Mouse (Mus musculus): ENCODE measurements at regions not wholly inside any gene's neighbourhood (a gene's known extent, or its start where the extent isn't known, plus 50 kb on each side); places are given as distances from the start of the nearest gene placed in this dataset.
"Not testable (repeated sequence)": the region's sequence is repeated elsewhere in the genome, so short reads cannot be mapped to it uniquely, and the experiment has no call there.

DNA sequence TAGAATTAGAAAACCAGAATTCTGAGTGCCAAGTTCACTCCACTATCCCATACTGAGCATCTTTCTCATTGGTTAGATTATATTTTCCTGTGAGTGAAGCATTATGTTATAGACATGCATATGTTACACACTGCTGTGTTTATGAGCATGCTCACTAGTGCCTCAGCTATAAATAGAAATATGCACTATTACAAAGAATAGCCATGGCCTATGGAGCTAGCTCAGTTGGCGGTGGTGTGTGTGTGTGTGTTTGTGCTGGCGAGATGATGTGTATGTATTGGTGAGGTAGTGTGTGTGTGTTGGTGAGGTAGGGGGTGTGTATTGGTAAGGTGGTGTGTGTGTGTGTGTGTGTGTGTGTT, 106.2 kb downstream of the Sec31a start:
- no peaks in the 10 kb centered on the region for H3K9me3 ChIP-seq (replicated peaks)
- no peak for ATAC-seq (ENCODE audit: insufficient number of reproducible peaks, low FRiP score, low TSS enrichment, low read depth)
- no peaks in the 10 kb centered on the region for H3K36me3 ChIP-seq
- no peaks in the 10 kb centered on the region for H3K27me3 ChIP-seq
- H3K4me2 ChIP-seq (replicated peaks): no peak overlapping the region
- H3K9ac ChIP-seq: no peak overlapping the region
- H3K27ac ChIP-seq (replicated peaks): no peak overlapping the region
- 88% methylated on average over 2 of the region's 2 CpGs for WGBS
- no peaks in the 10 kb centered on the region for H3K4me1 ChIP-seq
- no peak overlapping the region for H3K4me3 ChIP-seq (replicated peaks)

DNA sequence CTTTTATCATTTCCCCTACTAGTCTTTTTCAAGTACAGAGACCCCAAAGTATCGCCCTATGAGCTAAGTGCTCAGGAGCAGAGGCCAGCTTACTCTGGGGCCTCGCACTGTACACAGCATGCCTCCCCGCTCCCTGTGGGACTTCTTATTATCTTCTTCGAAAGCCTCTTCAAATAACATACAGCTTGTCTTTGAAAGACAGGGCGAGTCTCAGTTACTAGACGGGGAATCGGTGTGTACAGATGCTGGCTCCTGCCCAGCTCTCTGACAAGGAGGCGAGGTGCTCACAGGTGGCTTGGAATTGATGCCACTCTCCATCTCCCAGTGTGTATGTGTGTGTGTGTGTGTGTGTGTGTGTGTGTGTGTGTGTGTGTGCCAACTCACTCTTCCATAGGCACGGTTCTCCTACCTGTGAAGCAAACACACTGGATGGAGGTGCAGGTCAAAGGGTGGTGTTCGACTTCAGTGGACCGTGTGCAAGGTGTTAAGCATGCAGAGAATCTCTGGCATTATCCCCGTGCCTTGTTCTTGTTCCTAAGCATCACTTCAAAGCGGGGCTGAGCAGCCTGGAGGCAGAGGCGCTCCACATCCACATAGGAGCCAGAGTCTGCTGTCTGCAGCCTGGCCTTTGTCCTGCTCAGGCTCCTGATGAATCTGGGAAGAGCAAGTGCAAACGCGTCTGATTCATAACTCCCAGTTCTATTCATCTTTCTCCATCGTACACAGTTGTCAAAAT, 106.8 kb downstream of the Sec31a start:
- no peaks in the 10 kb centered on the region for H3K27me3 ChIP-seq
- no peak overlapping the region for H3K4me3 ChIP-seq (replicated peaks)
- no peak overlapping the region for H3K9ac ChIP-seq
- no peaks in the 10 kb centered on the region for H3K36me3 ChIP-seq
- ATAC-seq (ENCODE audit: insufficient number of reproducible peaks, low FRiP score, low TSS enrichment, low read depth): no peak
- H3K27ac ChIP-seq (replicated peaks): no peak overlapping the region
- H3K9me3 ChIP-seq (replicated peaks): no peaks in the 10 kb centered on the region
- no peak overlapping the region for H3K4me2 ChIP-seq (replicated peaks)
- H3K4me1 ChIP-seq: no peaks in the 10 kb centered on the region
- WGBS: 51% methylated on average over 17 of the region's 17 CpGs

- Histone ChIP-seq H3K4me3 (replicated peaks) (no peak overlapping the region), H3K4me1 (no peaks in the 10 kb centered on the region), H3K9ac (no peak overlapping the region), H3K36me3 (no peaks in the 10 kb centered on the region), H3K27me3 (no peaks in the 10 kb centered on the region), H3K27ac (replicated peaks) (no peak overlapping the region), H3K9me3 (replicated peaks) (no peaks in the 10 kb centered on the region), H3K4me2 (replicated peaks) (no peak overlapping the region)
- WGBS: 64% methylated on average over 3 of the region's 3 CpGs
- ATAC-seq (ENCODE audit: insufficient number of reproducible peaks, low FRiP score, low TSS enrichment, low read depth): no peak
These were observed 111.6 kb downstream of the Sec31a start for GRCm38 (mm10) chr5:100304403-100304802.

GRCm38 (mm10) chr5:100302068-100302775, 113.8 kb downstream of the Sec31a start:
- ATAC-seq (ENCODE audit: insufficient number of reproducible peaks, low FRiP score, low TSS enrichment, low read depth): no peak
- Histone ChIP-seq H3K27me3 (no peaks in the 10 kb centered on the region), H3K4me3 (replicated peaks) (no peak overlapping the region), H3K4me2 (replicated peaks) (no peak overlapping the region), H3K36me3 (no peaks in the 10 kb centered on the region), H3K27ac (replicated peaks) (no peak overlapping the region), H3K9me3 (replicated peaks) (no peaks in the 10 kb centered on the region; the same call in 1 of the 2 replicates), H3K4me1 (no peaks in the 10 kb centered on the region), H3K9ac (no peak overlapping the region)
- 78% methylated on average over 17 of the region's 17 CpGs for WGBS

DNA sequence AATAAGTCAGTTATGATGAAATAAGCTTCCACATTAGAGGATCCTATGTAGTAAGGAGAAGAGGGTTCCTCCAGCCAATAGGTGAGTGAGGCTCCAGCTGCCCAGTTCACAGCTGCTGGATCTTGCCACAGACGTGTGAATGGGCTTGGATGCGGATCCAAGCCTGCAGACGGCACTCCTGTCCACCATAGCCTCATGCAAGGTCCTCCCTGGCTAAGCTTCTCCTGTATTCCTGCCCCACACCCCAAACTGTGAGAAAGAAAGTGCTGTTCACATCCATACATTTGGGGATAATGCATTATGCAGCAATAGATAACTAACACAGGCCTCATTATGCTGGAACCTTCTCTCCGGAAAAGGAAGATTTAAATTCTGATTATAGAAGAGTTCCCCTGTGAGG, 116.9 kb downstream of the Sec31a start:
- Histone ChIP-seq H3K4me2 (replicated peaks) (no peak overlapping the region), H3K4me3 (replicated peaks) (no peak overlapping the region), H3K36me3 (no peaks in the 10 kb centered on the region), H3K9ac (no peak overlapping the region), H3K4me1 (no peaks in the 10 kb centered on the region), H3K9me3 (replicated peaks) (no peaks in the 10 kb centered on the region; the same call in 1 of the 2 replicates), H3K27ac (replicated peaks) (no peak overlapping the region), H3K27me3 (no peaks in the 10 kb centered on the region)
- 87% methylated on average over 4 of the region's 4 CpGs for WGBS
- ATAC-seq (ENCODE audit: insufficient number of reproducible peaks, low FRiP score, low TSS enrichment, low read depth): no peak

DNA sequence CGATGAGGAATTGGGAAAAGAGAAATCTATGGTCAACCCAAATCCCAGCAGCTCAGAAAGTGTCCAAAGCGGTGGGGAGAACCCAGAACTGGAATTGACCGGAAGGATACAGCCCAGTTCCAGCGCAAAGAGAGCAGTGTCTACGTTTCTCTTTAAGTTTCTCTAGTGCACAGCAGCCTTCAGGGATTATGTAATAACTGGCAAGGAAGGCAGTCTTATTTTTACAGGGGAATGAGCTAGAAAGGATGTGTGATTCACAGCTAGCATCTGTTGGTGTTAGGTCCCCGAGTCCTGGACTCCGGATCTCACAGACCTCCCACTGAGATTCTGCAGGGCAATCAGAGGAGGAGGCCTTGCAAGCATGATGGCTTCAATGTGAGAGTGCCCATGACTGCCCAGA, 121.8 kb downstream of the Sec31a start:
- H3K9me3 ChIP-seq (replicated peaks): no peaks in the 10 kb centered on the region; the same call in 1 of the 2 replicates
- no peak overlapping the region for H3K4me2 ChIP-seq (replicated peaks)
- no peak overlapping the region for H3K4me3 ChIP-seq (replicated peaks)
- no peaks in the 10 kb centered on the region for H3K27me3 ChIP-seq
- no peak for ATAC-seq (ENCODE audit: insufficient number of reproducible peaks, low FRiP score, low TSS enrichment, low read depth)
- H3K27ac ChIP-seq (replicated peaks): no peak overlapping the region
- no peak overlapping the region for H3K9ac ChIP-seq
- WGBS: 77% methylated on average over 7 of the region's 7 CpGs
- no peaks in the 10 kb centered on the region for H3K4me1 ChIP-seq
- no peaks in the 10 kb centered on the region for H3K36me3 ChIP-seq

DNA sequence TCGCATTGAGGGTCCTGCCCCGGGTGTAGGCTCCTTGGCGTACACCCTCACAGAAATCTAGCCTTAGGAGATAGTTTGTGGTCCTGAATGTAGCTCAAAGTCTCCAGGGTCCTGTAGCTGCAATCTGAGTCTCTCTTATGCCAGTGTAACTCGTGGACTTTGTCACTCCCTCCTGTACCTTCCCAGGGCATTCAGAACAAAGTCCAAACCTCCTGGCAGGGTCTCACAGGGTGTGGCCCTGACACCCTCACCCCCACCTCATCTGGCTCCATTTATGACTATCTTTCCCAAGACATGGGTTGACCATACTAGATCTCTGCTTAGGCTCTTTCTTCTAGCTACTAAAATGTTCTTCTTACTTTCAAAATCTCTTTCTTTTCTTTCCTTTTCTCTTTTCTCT, 120.6 kb upstream of the Tmem150c start:
- no peak for ATAC-seq (ENCODE audit: insufficient number of reproducible peaks, low FRiP score, low TSS enrichment, low read depth)
- Histone ChIP-seq H3K4me1 (no peaks in the 10 kb centered on the region), H3K4me2 (replicated peaks) (no peak overlapping the region), H3K4me3 (replicated peaks) (no peak overlapping the region), H3K27ac (replicated peaks) (no peak overlapping the region), H3K27me3 (no peaks in the 10 kb centered on the region), H3K9me3 (replicated peaks) (no peaks in the 10 kb centered on the region), H3K36me3 (no peaks in the 10 kb centered on the region), H3K9ac (no peak overlapping the region)
- WGBS: 87% methylated on average over 4 of the region's 4 CpGs

GRCm38 (mm10) chr5:100279474-100279873, 119.9 kb upstream of the Tmem150c start:
- Histone ChIP-seq H3K9me3 (replicated peaks) (no peaks in the 10 kb centered on the region), H3K36me3 (no peaks in the 10 kb centered on the region), H3K27ac (replicated peaks) (no peak overlapping the region), H3K9ac (no peak overlapping the region), H3K4me1 (no peaks in the 10 kb centered on the region), H3K4me2 (replicated peaks) (no peak overlapping the region), H3K27me3 (no peaks in the 10 kb centered on the region), H3K4me3 (replicated peaks) (no peak overlapping the region)
- WGBS: 85% methylated on average over 8 of the region's 8 CpGs
- no peak for ATAC-seq (ENCODE audit: insufficient number of reproducible peaks, low FRiP score, low TSS enrichment, low read depth)

DNA sequence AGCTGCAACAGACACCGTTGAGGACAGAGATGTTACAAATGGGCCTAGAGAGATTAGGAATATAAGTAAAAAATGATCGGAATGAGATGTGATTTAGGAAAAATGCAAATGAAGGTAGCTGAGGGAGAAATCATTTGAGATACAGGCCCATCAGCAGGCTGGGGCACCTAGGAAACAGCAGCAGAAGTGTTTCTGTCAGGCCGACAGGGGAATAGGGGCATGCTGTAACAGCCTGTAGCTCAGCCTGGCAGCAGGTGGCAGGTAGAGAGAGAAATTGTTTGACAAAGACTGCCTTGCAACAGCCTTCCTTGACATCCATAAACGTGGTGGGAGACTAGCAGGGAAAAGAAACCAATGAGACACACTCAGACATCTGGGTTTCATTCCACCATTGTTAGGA, 115.1 kb upstream of the Tmem150c start:
- no peaks in the 10 kb centered on the region for H3K36me3 ChIP-seq
- H3K4me2 ChIP-seq (replicated peaks): no peak overlapping the region
- H3K9ac ChIP-seq: no peak overlapping the region
- ATAC-seq (ENCODE audit: insufficient number of reproducible peaks, low FRiP score, low TSS enrichment, low read depth): no peak
- no peaks in the 10 kb centered on the region for H3K27me3 ChIP-seq
- H3K9me3 ChIP-seq (replicated peaks): no peaks in the 10 kb centered on the region
- no peaks in the 10 kb centered on the region for H3K4me1 ChIP-seq
- no peak overlapping the region for H3K4me3 ChIP-seq (replicated peaks)
- 54% methylated on average over 4 of the region's 4 CpGs for WGBS
- no peak overlapping the region for H3K27ac ChIP-seq (replicated peaks)

DNA sequence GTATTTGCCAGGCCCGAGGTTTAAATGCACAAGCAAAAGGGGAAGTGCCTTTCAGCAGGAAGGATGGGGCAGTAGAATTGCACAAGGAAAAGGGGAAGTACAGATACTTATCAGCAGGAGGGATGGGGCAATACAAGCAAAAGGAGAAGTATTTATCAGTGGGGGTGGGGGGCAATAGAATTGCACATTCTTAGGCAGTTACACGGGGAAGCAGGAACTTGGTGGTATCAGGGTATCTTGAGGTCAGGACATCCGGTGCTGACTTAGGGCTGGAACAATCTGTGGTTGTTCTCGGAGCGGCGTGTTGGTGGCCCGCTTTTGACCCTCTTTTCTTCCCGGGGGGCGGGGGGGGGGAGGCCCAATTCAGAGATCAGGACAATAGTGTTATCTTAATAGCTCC, 112.4 kb upstream of the Tmem150c start:
- H3K9me3 ChIP-seq (replicated peaks); H3K4me1 ChIP-seq; H3K27me3 ChIP-seq; H3K27ac ChIP-seq (replicated peaks); H3K4me3 ChIP-seq (replicated peaks); H3K36me3 ChIP-seq; ATAC-seq (ENCODE audit: insufficient number of reproducible peaks, low FRiP score, low TSS enrichment, low read depth); H3K4me2 ChIP-seq (replicated peaks); H3K9ac ChIP-seq: not testable (repeated sequence)
- WGBS: 84% methylated on average over 9 of the region's 9 CpGs

DNA sequence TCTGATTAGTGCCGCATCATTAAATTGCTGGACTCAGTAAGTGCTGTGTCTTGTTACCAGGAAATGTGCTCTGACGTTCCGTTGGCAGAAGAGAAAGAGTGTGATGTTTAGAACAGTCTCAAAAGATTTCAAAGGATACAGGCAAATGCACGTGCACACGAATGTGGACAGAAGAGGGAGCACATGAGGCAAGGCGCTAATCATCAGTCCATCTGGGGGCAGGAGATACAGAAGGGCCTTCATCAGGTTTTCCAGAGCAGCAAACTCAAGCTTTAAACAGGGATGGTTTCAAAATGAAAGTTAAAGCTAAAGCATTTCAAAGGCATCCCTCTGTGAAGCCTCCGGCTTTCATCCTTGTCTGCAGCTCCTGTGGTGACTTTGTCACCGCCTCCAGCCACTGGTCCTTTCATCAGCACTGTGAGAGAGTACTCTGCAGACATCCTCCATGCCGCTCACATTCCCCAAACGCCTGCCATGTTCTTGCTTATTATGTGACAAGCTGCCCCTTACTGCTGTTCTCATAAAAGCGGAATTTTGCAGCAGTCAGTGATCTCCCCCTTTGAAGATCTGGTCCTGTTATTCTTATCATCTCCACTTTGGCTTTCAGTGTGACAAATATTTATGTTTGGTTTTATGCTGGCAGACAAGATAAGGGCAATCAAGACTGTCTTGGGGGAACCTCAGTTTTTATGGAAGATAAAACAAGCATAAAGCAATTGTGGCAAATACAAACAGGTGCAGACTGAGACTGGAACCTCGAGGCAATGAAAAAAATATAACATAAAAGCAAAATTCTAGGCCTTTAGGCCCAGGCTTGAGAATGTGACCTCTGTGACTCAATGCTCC, 111.5 kb upstream of the Tmem150c start:
- 52% methylated on average over 12 of the region's 12 CpGs for WGBS
- Histone ChIP-seq H3K27ac (replicated peaks) (no peak overlapping the region), H3K9ac (no peak overlapping the region), H3K36me3 (no peaks in the 10 kb centered on the region), H3K27me3 (no peaks in the 10 kb centered on the region), H3K9me3 (replicated peaks) (no peaks in the 10 kb centered on the region), H3K4me2 (replicated peaks) (no peak overlapping the region), H3K4me1 (peaks cover 16% of the 10 kb centered on the region), H3K4me3 (replicated peaks) (no peak overlapping the region)
- ATAC-seq (ENCODE audit: insufficient number of reproducible peaks, low FRiP score, low TSS enrichment, low read depth): no peak
